Mouse (Mus musculus) CD8-positive naive resting alpha-beta T cell, adult 2 months (primary cell): ENCODE data around the gene Prx.

Source experiments
- DNase-seq, 2 experiments: peaks; one replicate each; pipeline ENCODE4 v3.0.0; 2022; ENCODE audit warnings: low read depth in 2 of 2, low spot score in 2 of 2

The Prx gene

DNA sequence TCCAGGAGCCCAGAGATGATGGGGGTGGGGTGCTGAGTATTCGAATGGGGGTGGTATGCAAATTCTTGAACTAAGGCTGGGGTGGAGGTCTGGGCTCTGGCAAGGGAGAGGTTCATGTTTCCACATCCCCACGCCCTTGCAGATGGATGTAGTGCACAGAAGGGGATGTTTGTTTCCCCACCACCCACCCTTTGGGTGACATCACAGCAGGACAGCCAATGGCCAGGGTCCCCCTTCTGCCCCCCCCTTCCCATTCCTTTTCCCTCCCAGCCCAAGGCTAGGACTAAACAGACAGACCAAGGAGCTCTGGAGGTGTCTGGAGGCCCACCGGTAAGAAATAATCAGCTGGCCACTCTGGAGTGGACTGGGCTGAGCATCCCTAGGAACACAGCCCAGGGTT is at the start of gene Prx:
Prx (plus strand) TSS at position 289 of the 400 bp plus-strand sequence.
- DNase-seq: no peak

DNA sequence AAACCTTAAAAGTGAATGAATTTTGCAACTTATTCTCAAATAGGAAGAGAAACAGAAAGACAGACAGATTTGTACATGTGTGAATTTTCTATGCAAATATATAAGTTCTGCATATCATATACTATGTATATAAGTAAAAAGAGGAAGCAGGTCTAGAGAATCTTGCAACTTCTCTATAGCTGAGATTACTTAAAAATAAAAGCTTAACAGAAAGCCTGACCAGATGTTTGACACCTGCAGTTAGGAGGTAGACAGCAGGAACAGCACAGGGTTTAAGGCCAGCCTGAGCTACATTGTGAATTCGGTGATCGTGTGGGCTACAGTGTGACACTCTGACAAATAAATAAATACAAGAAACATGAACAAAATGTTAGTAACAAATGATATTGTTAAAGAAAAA is 47.8 kb upstream of the Prx start:
- no peak for DNase-seq

DNA sequence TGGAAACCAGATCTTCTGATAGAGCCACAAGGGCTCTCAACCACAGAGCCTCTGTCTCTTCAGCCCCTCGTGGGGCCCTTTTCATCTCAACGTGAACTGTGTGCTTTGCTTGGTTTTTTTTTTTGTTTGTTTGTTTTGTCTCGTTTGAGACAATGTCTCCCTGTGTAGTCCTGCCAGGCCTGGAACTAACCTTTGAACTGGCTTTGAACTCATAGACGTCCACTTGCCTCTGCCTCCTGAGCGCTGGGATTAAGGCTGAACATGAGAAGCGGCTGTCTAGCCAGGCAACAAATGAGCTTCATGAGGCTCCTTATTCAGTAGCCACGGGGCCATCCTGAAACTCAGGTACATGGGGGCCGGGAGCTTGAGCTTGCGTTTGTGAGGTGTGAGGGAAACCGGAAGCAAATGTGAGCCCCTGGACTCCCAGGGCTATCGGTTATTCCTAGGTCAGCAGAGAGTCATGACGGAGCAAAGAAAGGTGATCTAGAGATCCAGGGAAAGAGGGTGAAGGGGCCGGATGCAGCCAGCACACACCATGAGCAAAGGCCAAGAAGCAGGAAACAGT is 46.8 kb upstream of the Prx start:
- DNase-seq: no peak

DNA sequence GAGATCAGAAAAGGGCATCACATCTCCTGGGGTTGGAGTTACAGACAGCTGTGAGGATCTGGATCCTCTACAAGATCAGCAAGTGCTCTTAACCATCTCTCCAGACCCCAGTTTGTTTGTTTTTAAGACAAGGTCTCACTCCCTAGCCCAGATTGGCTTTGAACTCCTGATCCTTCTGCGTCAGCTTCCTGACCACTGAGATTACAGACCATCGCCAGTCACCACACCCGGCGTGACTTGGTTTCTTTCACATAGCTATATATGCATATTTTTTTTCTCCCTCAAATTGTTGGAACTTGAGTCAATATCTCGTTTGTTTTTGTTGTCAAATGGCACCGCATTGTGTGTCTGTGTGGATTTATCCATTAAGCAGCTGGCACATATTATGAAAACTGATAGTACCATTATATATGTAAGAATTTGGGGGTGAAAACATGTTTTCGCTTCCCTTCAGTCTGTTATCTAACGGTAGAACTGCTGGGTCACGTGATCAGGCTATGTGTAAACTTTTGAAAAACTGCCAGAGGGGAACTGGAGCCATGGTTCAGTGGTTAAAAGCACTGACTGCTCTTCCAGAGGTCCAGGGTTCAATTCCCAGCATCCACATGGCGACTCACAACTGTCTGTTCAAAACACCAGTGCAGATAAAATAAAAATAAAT is 44.5 kb upstream of the Prx start:
- DNase-seq: no peak

DNA sequence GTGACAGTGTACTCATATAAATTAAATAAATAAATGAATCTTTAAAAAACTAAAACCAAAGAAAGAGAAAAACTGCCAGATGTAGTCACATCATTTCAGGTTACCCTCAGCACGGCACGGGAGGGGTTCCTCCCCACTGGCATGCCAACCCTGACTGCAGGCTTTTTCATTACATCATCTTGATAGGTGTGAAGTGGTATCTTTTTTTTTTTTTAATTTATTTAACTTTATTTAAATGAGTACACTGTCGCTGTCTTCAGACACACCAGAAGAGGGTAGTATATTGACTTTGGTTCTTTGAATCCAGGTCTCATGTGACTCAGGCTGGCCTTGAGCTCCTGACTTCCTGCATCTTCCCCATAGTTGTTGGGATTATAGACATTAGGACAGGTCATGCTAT is 43.9 kb upstream of the Prx start:
- no peak for DNase-seq

DNA sequence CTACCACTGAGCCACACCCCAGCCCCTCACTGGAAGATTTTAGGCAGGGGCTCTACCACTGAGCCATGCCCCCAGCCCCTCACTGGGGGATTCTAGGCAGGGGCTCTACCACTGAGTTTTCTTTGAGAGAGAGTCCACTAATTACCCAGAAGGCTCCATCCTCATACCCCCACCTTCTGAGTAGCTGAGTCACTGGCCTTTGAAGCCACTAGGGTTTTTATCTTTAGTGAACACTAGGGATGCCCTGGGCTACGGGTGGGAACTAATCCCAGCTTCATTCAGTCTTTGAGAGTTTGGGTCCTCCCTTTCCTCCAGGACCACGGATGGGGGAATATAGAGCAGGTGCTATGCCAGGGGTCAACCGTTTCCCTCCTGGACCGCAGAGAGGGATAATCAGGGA is 40.5 kb upstream of the Prx start:
- DNase-seq: no peak

DNA sequence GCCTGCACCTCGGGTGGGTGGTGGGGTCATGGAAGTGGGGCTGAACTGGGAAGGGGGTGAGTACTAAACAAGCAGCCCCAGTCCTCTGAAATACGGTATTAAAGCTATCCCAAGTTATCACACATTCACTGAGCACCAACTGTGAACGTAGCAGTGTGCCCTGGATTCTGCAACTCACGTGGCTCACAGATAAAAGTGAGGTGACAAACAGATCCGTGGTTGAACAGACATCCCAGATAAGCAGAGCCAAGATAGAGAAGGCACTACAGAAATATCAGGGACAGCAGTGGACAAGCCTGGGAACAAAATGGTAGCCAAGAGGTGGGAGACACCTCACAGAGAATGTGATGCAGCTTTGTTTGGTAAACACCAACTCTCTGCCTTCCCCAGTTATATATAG is 39.5 kb upstream of the Prx start:
- DNase-seq: no peak

DNA sequence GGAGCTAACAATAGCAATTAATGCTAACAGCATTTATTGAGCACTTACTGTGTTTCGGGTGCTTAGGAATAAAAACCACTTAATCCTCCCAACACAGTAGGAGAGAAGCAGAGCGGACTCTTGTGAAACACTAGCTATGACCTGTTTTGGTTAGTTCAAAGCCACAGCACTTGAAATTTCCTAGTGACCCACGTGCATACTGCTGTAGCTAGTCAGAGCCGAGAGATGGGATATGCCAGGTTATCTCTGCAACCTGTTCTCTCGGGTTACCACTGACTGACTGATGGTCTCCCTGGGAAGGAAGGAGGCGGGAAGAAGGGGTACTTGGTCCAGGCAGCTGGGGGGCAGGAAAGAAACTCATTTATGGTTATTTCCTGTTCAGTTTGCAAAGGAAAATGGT is 38.6 kb upstream of the Prx start:
- no peak for DNase-seq

DNA sequence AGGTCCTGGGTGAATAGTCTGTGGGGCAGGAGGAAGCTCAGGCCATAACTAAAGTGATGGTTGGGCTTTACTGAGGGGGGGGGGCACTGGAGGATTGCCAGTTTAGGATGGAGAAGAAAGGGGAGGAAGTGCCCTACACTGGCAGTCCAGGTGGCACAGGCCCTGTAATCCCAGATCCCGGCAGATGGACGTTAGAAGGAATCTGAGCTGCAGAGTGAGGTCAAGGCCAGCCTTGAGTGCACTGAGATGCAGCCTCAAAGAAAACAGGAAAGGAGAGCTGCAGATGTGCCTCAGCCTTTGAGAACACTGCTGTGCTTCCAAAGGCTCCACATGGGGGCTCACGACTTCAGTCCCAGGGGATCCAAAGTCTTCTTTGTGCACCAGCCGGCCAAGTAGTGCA is 31.5 kb upstream of the Prx start:
- DNase-seq: no peak

DNA sequence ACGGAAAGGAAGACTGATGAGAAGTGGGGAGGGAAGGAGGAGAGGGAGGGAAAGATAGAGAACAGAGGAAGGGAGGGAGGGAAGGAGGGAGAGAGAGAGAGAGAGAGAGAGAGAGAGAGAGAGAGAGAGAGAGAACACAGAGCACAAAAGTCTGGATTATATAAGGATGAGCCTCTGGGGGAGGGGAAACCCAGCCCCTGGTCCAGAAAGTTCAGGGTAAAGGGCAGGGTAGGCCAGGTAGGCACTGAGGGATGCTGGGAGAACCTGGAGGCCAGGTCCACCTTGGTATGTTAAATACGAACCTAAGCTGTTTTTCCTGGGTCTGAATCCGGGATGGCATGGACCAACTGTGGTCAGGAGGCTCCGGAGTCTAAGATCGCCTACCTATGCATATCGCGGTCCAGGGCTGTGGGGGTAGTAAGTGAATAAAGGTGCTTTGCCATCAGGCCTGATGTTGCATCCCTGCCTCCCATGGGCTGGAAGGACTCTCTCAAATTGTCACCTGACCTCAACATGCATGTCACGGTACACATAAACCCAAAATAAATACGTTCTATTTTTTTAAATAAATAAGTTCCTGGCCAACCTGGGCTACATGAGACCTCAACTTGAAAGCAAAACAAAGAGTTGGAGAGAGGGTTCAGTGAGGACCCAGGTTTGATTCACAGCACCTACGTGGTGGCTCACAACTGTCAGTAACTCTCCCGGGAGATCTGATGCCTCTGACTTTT is 27.6 kb upstream of the Prx start:
- DNase-seq: no peak

DNA sequence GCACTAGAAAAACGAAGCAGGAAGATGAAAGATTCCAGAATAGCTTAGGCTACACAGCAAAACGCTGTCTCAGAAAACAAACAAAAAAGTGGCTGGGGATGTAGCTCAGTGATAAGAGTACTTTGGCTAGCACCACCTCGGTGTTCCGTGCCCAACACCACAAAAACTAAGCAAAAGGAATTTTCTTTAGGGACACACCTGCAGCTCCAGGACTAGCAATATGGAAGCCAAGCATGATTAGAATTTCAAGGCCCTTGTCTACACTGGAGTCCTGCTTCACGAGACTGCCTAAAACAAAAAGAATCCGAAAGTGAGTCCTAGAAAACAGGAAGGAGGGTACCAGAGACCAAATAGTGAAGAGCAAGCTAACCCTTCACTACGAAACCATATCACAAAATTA is 26.5 kb upstream of the Prx start:
- no peak for DNase-seq

DNA sequence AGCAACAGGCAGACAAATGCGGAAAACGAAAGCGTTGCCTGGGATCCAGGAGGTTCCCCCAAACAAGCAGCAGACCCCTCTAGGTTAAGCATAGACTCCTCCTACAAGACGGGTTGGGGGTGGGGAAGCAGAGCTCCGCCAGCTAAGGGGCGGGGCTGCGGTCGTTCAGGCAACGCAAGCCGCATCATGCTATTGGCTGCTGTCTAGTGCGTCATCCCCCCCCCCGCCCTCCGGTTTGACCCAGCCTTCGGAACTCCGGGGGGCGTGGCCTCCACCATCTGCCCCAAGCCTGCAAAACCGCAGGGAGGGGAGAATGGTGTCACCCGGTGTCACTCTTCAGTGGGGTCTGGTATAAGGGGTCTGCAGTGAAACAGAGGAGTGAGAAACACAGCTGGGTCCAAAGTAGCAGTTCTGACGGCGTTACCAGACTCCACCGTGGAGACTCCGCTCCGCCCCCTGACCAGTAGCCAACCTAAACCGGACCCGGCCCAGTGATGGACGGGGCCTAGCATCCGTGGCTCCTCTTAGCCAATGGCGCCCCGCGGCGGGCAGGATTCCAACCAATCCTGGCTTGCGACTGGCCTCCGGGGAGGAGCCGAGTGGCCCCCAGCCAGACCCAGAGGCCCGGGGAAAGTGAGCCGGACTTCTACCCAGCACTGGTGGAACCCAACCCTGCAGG is 25.8 kb upstream of the Prx start, which contains the start of gene Sertad3:
Sertad3 (plus strand) TSS at position 613 of the 679 bp plus-strand sequence.
- peak; percentile 91 to 95 for DNase-seq

DNA sequence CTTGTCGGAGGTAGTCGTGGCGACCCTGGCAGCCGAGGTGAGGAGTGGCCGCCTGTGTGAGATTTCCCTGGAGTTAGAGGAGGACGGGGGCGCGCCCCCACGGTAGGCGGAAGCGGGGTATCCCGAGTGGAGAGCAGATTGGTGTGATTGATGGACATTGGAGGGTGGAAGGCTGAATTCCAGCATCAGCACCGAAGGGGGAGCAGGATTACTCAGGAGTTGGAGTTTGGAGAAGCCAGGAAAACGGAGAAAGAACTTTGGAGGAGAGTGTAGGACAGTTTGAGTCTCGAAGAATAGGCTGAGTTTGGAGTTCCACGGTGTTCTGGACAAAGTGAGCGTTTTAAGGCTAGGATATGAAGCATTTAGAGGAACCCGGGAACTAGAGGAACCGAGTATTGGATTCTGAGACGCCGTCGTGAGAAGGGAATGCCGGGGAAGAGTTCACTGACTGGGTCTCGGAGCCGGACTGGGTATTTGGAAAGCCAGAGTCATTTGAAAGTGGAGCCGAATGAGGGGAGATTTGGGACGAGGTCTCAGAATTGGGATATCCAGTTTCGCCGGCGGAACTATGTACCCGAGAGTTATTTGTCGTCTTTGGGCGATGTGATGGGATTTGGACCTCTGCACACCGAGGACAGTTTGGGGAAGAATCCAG is 25.2 kb upstream of the Prx start:
- DNase-seq: no peak

DNA sequence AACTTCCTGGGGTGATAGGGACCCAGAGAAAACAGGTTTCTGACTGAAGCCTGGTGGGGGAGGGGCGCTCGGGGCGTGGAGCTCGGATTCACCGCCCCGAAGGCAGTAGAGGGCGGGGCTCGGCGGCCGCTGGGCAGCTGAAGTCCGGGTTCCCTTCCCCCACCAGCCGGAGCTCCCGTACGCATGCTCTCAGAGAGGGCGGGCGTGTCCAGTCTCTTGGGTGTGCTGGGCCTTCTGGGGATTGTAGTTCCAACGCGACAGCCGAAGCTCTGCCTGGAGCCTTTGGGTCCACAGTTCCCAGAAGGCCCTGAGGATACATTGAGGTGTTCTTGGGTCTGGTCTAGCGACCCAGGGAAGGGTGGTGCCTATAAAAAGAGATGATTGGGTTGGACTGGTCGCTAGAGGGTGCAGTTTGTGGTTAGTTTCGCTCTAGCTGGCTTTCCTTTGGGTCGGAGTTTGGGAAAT is 24.6 kb upstream of the Prx start:
- peak; percentile 79 to 81 for DNase-seq

DNA sequence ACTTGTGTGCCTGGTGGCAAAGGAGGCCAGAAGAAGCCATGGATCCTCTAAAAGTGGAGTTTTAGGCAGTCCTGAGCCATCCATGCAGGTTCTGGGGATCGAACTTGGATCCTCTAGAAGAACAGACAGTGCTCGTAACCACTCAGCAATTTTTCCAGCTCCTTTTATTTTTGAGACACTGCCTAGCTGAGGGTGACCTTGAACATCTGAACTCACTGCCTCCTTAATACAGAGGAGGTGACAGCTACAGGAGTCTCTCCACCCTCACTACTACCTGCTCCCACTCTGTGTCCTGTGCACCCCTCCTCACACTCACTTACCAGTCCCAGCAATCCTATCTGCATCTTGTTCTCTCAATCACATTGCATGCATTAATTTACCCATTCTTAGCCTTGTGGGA is 23.5 kb upstream of the Prx start:
- DNase-seq: no peak

DNA sequence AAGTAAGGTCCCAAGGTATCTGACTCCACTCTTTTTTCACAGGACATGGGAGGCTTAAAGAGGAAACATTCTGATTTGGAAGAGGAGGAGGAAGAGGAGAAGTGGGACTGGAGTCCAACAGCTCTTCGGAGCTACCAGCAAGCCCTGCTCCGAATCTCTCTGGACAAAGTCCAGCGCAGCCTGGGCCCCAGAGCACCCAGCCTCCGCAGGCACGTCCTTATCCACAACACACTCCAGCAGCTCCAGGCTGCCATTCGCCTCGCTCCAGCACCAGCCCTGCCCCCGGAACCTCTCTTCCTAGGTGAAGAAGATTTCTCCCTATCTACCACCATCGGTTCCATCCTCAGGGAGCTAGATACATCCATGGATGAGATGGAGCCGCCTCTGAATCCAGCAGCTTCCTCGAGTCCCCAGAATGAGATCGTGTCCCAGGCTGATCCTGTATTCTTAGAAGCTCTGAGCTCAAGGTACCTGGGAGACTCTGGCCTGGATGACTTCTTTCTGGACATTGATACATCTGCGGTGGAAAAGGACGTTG is 23.0 kb upstream of the Prx start:
- no peak for DNase-seq

DNA sequence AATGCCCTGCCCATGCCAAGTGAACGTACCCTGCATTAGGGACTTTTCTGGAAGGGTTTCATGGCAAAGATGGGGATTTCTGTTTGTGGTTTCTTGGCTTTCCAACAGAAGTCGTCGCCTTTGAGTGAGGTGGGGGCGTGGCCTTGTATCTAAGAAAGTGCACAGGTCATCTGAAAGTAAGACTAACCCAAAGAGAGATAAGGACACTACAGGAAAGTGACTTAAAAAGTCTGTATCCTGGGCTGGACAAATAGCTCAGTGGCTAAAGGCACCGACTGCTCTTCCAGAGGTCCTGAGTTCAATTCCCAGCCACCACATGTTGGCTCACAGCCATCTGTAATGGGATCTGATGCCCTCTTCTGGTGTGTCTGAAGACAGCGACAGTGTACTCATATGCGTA is 20.6 kb upstream of the Prx start:
- no peak for DNase-seq

DNA sequence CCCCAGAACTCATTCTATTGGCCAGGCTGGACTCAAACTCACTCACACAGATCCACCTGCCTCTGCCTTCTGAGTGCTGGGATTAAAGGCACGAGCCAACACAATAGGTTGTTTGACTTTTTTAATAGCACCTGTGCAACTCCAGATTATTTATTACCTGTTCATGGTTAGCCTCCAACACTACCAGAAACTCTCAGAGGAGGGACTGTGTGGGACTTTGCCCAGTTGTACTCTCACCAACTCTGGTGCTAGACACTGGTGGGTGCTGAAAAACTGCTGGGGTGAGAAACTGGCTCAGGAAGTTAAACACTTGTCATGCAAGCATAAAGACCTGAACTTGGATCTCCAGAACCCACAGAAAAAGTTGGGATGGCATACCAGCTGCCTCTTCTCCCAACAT is 19.4 kb upstream of the Prx start:
- no peak for DNase-seq

DNA sequence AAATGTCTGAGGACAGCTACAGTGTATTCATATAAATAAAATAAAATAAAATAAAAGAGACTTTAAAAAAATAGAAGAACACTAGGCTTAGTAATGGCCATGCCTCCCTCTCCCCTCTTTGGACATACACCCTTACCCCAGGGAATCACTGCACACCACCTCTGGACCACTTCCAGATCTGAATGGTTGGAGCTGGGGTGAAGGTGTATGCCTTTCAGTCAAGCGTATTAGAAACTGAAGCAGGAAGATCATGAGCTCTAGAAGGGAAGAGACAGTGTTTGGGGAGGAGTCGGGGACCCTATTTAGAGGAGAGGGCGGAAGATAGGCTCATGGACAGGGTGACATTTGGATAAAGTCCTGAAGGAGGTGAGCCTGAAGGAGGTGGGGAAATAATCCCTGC is 18.6 kb upstream of the Prx start:
- DNase-seq: no peak

DNA sequence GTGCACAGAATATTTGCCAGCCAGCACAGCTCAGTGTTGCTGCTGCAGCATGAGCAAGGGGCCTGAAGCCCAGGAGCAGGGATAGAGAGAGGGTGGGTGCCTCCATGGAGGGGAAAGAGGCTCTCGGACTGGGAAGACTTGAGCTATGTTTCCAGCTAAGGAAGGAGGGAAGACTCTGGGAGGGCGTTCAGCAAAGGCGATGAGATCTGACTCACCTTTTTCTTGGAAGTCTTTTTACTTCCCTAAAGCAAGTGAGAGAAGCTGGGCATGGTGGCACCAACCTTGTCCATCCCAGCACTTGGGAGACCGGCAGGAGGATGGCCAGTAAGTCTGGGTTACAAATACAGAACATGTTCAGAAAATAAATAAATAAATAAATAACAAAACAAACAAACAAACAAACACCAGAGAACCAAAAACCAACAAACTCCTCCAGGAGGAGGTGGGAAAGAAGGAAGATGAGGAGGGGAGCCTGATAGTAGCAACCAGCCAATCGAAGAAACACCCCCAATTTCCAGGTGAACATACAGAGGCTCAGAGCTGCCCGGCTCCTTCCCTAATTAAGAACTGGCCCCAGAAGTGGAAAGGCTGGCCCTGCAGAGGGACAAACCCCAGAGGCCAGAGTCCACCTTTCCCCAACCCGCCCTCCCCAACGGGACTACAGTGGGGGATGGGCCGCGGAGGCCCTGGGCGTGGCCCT is 18.0 kb upstream of the Prx start:
- no peak for DNase-seq

DNA sequence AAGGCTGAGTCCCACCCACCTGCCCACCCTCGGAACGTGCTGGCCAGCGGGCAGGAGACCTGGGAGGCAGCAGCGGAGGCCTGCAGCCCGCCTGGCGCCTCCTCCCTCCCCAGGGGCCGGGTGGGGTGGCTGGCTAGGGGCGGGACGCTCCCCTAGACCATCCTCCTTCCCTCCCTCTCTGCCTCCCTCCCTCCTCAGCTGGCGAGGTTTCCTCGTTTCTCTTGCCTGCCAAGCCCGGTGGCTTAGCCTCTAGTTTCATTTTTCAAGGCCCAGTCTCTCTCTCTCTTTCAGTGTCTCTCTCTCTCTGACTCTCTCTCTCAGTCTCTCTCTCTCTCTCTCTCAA is 17.5 kb upstream of the Prx start:
- peak; percentile 52 to 60 for DNase-seq
